Mouse (Mus musculus) E14TG2a.4 (cell line): ENCODE data around the gene Fubp1.

Source experiments
- H3K27me3 ChIP-seq: 2 replicates; pipeline ENCODE4 v1.6.1; 2014; ENCODE audit warnings: low read length, control low read depth; ENCODE audit not compliant: insufficient read depth
- H3K36me3 ChIP-seq: 2 replicates; pipeline ENCODE4 v1.6.1; 2014; ENCODE audit warnings: low read length, control low read depth; ENCODE audit not compliant: insufficient read depth
- H3K4me1 ChIP-seq: replicated peaks from 2 replicates; pipeline ENCODE4 v1.6.1; 2014; ENCODE audit warnings: low read depth, low read length, control low read depth
- H3K4me3 ChIP-seq: replicated peaks from 2 replicates; pipeline ENCODE4 v1.5.1; 2014; ENCODE audit warnings: mild to moderate bottlenecking, low read length
- H3K9me3 ChIP-seq: 2 replicates; pipeline ENCODE4 v1.6.1; 2014; ENCODE audit warnings: low read length, control low read depth
- CTCF ChIP-seq: conservative IDR thresholded peaks from 2 replicates; pipeline ENCODE4 v1.5.1; 2014; ENCODE audit warnings: low read length
- NANOG ChIP-seq: IDR thresholded peaks from 2 replicates; pipeline ENCODE4 v1.6.1; 2014; ENCODE audit warnings: borderline replicate concordance, low read length, mixed read lengths
- POU5F1 ChIP-seq: IDR thresholded peaks from 2 replicates; pipeline ENCODE4 v1.6.1; 2014; ENCODE audit warnings: low read length, borderline replicate concordance

Gene Fubp1

DNA sequence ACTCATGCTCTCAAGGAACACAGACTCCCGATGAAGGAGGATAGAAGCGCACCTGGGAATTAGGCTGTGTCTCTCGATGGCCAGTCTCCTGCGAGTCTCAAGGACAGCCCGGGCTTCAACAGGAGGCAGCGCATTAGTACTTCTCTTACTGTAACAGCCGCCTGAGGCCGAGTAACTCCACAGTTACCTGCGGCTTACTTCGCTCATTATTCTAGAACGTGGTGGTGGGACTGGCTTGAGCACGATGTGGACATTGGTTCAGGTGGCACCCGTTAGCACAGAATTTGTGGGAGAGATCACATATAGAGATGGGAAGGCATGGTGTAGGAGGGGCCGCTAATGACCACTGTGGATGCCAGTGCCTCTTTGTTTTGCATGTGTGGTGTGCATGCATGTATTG is 57.9 kb downstream of the Fubp1 start:
- peaks cover 20% of the 10 kb centered on the region for H3K4me1 ChIP-seq
- no peaks in the 10 kb centered on the region; the same call in 1 of the 2 replicates for H3K36me3 ChIP-seq
- TF ChIP-seq CTCF (no peak), POU5F1 (no peak), NANOG (no peak)
- H3K4me3 ChIP-seq: no peak overlapping the region
- H3K27me3 ChIP-seq: peaks cover 35% of the 10 kb centered on the region
- peaks cover 50% of the 10 kb centered on the region for H3K9me3 ChIP-seq

- H3K4me1 ChIP-seq: peaks cover 1% of the 10 kb centered on the region; the same call in 1 of the 2 replicates
- H3K27me3 ChIP-seq: peaks cover 8% of the 10 kb centered on the region
- no peak overlapping the region for H3K4me3 ChIP-seq
- TF ChIP-seq CTCF: no peak
- no peak for TF ChIP-seq POU5F1
- peaks cover 12% of the 10 kb centered on the region for H3K36me3 ChIP-seq
- peaks cover 50% of the 10 kb centered on the region for H3K9me3 ChIP-seq
Measured at GRCm38 (mm10) chr3:152271071-152271710, 61.0 kb downstream of the Fubp1 start.

DNA sequence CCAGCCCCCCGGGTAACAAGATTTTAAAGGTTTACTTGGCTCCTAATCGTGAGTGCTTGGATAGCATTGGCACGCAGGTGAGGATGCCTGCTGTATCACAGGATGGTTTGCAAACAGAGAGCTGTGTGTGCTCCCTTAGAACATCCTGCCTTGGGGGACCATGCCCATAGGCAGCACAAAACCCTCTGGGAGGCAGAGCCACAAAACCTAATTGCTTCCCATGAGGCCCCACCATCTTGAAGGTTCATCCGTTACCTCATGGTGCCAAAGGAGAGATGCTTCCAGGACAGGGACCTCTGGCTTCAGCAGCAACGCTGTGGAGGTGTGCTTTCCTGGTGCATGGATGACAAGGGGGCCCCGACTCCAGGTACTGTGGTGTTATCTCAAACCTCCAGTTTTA is 61.7 kb downstream of the Fubp1 start:
- Histone ChIP-seq H3K27me3 (peaks cover 3% of the 10 kb centered on the region; the same call in 1 of the 2 replicates), H3K9me3 (peaks cover 50% of the 10 kb centered on the region), H3K4me3 (no peak overlapping the region), H3K36me3 (peaks cover 18% of the 10 kb centered on the region), H3K4me1 (no peaks in the 10 kb centered on the region)
- TF ChIP-seq NANOG (no peak), POU5F1 (no peak)

- Histone ChIP-seq H3K36me3 (peaks cover 21% of the 10 kb centered on the region), H3K4me1 (no peaks in the 10 kb centered on the region), H3K27me3 (no peaks in the 10 kb centered on the region), H3K4me3 (no peak overlapping the region), H3K9me3 (peaks cover 38% of the 10 kb centered on the region)
- TF ChIP-seq CTCF: no peak
- TF ChIP-seq NANOG: no peak
- no peak for TF ChIP-seq POU5F1
Measured at GRCm38 (mm10) chr3:152272974-152273685, 62.9 kb downstream of the Fubp1 start.

- Histone ChIP-seq H3K9me3 (peaks cover 19% of the 10 kb centered on the region), H3K4me1 (no peaks in the 10 kb centered on the region)
- TF ChIP-seq POU5F1: no peak
- TF ChIP-seq CTCF: no peak
- TF ChIP-seq NANOG: no peak
Measured at GRCm38 (mm10) chr3:152275008-152275407, 64.8 kb downstream of the Fubp1 start.

DNA sequence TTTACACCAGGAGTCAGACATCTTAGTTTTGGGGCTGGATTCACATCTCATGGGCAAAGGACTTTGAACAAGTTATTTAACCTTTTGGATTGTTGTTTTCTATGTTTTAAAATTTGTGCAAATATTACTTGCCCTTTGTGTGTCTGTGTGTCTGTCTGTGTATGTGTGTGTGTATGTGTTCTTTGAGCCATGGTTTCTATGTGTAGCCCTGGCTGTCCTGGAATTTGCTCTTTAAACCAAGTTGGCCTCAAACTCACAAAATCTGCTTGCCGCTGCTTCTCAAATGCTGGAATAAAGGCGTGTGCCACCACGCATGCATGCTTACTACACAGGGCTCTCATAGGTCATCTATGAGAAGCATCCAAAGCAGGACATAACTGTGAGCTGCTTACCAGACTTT is 66.7 kb downstream of the Fubp1 start:
- H3K4me1 ChIP-seq: no peaks in the 10 kb centered on the region
- H3K36me3 ChIP-seq: peaks cover 39% of the 10 kb centered on the region
- TF ChIP-seq CTCF: no peak
- TF ChIP-seq POU5F1: no peak
- TF ChIP-seq NANOG: no peak
- no peak overlapping the region for H3K4me3 ChIP-seq
- H3K27me3 ChIP-seq: no peaks in the 10 kb centered on the region
- H3K9me3 ChIP-seq: 0 out of 2 replicates have a peak, but pooled peaks cover 2% of the 10 kb centered on the region

More at GRCm38 (mm10) chr3:152275008-152275407, 64.8 kb downstream of the Fubp1 start:
- Histone ChIP-seq H3K27me3 (no peaks in the 10 kb centered on the region), H3K36me3 (peaks cover 25% of the 10 kb centered on the region), H3K4me3 (no peak overlapping the region)

GRCm38 (mm10) chr3:152277912-152278311 is 67.7 kb downstream of the Fubp1 start:
- Histone ChIP-seq H3K9me3 (no peaks in the 10 kb centered on the region), H3K4me3 (no peak overlapping the region), H3K27me3 (no peaks in the 10 kb centered on the region), H3K4me1 (0 out of 2 replicates have a peak, but pooled peaks cover 2% of the 10 kb centered on the region), H3K36me3 (peaks cover 48% of the 10 kb centered on the region)
- TF ChIP-seq POU5F1 (no peak), CTCF (no peak), NANOG (no peak)

DNA sequence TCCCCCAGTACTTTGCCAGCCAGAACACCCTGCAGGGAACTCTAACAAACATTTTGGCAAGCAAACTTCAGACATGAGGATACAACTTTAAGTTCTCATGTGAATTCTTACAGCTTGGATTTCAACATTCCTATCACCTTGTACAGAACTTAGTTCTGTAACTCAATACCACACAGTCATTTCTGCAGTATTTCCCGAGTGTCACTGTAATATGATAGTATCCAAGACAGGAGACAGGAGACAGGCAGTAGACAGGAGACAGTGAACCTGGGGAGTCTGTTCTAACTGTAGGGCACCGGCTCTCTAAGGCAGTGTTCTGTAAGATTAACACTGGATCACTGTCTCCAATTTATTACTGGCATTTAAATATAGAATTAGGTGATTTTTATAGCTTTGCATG is 68.2 kb downstream of the Fubp1 start:
- 0 out of 2 replicates have a peak, but pooled peaks cover 2% of the 10 kb centered on the region for H3K4me1 ChIP-seq
- no peak overlapping the region for H3K4me3 ChIP-seq
- no peak for TF ChIP-seq NANOG
- no peak for TF ChIP-seq CTCF
- no peak for TF ChIP-seq POU5F1
- no peaks in the 10 kb centered on the region for H3K9me3 ChIP-seq
- no peaks in the 10 kb centered on the region for H3K27me3 ChIP-seq
- peaks cover 51% of the 10 kb centered on the region for H3K36me3 ChIP-seq
